Mouse (Mus musculus): ENCODE data around the gene St8sia1.

St8sia1 gene

DNA sequence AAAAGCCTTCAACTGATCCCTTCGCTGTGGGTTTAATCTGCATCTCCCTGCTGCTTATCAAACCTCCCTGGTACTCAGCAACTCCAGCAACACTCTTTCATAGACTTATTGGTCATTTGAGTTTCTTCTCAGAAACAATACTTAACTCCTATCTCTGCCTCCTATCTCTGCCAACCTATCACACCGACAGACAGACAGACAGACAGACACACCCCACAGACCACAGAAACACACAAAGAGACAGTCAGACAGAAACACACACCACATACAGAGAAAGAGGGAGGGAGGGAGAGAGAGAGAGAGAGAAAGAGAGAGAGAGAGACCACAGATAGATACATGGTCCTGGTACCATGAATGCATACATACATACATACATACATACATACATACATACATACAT, 18.8 kb downstream of the St8sia1 start:
- peak in 1 of 2 experiments; percentile 4 for DNase-seq (ENCODE audit: low spot score in 2 of 2)

DNA sequence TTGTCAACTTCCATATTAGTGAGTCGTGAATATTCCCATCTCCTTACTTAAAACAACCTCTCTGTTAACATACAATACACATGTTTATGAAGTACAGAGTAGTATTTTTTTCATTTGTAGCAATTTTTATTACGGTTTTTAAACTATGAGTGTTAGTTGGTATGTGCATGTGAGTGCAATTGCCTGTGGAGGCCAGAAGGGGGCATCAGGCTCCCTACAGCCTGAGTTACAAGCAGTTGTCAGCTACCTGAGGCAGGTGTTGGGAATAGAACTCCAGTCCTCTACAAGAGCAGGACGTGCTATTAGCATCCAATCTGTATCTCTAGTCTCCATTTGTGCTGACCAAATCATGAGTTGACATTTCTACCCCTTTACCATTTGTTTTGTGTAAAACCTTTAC, 19.8 kb downstream of the St8sia1 start:
- no peak for DNase-seq (ENCODE audit: low spot score in 2 of 2)

DNA sequence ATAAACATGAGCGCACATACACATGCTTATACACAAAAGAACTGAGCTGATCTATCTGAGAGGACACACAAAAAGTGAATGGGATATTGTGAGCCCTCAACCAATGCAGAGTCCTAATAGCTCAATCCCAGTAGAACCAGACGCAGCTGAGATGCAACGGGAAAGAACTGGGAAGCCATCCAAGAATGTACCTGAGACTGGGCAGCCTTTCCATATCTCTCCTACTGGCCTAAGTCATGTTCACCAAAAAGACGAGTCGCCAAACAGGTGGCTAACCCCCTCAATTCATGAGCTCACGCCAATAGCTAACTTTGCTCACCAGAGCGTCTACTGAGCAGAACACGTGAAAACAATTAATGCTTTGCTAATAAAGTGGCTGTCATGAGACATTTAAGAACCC, 20.8 kb downstream of the St8sia1 start:
- no peak for DNase-seq (ENCODE audit: low spot score in 2 of 2)

DNA sequence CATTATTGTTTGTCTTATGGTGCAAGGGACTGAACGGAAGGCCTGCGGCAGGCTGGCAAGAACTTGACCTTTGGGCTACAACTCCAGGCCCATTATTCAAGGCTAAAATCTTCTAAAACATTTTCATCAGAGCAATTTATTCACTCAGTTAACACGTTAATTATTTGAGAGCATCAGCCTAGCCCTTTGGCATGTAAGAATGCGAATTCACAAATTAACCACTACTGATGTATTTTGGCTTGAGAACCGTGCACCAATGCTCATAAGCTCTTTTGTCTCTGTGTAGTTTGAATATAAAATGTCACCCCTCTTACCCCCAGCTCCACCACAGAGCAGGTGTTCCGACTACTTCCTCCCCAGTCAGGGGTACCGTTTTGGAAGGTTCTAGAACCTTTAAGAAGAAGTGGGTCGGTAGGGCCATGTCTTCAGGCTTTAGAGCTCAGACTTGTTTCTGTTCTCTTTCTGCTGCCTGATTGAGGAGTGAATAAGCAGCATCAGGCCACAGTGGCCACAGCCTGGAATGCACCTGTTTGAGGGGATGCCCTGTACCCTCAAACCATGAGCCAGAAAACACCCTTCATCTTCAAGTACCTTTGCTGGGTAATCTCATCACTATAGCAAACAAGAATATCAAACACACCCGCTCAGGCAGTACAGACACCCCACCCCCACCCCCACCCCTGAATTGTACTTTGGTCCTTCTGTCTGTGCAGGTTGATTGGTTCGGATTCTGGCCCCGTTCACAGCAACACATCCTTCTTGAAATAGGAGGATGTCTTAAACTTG, 22.5 kb downstream of the St8sia1 start:
- DNase-seq (ENCODE audit: low spot score in 2 of 2): no peak

DNA sequence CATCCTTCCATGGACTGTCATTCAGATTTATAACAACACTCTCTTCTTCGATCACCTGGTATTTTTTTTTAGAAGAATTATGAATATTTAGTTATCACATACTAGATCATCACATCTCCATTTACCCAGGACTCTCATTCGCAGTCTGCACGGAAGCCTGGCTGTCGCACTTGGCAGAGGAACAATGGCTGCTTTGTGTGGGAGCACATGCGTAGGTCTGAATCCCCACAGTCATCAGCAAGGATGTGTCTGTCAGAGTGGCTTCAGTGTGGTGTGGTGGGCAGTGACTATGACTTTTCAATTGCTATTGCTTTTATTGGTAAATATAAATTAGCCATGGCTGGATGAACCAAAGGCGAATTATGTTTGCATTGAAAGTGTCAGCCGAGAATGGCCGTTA, 23.2 kb downstream of the St8sia1 start:
- no peak for DNase-seq (ENCODE audit: low spot score in 2 of 2)

DNA sequence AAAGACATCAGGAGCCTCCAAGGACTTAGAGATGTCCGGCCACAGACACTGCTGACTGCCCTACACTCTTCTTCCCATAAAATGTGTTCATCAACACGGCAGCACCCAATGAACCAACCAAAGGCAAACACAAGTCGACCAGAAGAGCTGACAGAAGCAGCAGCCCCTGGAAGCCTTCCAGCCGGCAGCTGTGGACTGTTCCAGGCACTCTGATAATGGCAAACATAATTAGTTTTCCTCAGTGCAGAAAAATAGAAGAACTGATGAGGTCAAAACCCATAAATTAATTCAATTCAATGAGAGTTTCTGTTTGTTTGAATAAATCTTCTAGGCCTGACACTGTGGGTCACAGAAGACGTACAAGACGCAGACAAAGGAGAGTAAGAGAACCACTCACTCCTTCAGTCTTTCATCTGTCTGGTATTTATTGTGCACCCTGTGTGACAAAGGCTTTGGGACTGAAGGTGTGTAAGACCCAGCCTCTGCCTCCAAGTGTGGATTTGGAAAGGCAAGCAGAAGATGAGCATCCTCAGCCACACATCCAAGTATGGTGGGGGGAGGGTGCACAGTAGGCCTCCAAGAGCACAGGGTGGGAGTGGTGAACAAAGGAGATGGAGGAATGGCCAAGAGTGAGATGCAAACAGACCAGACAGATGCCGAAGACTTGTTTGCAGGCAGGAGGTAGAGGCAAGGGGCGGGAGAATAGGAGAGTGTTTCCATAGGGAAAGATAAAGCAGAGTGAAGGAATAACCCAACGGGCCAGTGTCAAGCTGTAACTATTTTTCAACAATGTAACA, 25.5 kb downstream of the St8sia1 start:
- DNase-seq (ENCODE audit: low spot score in 2 of 2): no peak

DNA sequence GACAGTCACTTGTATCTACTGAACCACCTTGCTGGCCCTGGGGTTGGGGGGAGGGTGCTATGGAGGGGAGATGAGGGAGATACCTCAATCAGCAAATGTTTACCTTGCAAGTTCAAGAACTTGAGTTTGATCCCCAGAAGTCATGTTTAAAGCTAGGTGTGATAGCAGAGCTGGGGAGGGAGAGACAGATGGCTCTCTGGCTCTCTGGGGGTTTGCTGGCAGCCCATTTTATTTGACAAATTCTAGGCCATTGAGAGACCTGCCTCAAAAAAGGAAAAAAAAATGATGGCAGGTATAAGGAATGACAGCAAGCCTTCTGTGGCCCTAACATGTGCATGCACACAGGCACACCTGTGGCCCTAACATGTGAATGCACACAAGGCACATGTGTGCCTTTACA, 26.2 kb downstream of the St8sia1 start:
- DNase-seq (ENCODE audit: low spot score in 2 of 2): no peak

DNA sequence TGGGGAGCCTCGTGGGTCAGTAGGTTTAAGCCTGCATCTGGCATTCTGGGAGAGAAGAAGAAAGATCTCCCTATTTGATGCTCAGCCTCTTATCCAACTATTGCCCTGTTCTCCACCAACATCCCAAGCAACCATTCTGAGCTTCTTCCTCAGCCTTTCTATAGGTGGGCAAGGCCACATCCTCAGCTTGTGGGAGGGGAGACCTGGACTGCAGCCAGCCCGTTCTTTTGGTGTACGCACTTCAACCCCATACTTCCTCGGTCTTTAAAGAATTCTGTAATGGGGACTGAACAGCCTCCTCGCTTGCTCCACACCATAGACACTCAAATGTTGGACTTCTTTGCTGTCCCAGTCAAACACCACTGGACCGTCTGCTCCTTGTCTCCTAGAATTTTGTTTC, 31.7 kb downstream of the St8sia1 start:
- DNase-seq (ENCODE audit: low spot score in 2 of 2): no peak

DNA sequence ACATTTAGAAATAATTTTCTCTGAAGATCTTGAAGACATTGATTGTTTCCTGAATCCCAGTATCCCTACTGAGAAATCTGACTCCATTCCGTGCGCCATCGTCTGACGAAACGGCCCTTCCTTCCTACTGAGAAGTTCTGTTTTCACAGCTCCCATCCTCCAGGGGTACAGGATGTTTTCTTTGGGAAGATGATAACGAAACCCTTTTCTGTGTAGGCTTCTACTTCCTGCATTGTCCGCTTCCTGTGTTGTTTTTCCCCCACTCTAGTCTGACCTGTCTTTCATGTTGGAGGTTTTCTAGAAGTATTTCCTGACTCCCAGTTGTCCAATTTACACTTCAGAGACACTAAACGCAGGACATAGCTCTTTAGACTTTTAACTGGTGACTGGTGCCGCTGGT, 32.1 kb downstream of the St8sia1 start:
- DNase-seq (ENCODE audit: low spot score in 2 of 2): no peak

DNA sequence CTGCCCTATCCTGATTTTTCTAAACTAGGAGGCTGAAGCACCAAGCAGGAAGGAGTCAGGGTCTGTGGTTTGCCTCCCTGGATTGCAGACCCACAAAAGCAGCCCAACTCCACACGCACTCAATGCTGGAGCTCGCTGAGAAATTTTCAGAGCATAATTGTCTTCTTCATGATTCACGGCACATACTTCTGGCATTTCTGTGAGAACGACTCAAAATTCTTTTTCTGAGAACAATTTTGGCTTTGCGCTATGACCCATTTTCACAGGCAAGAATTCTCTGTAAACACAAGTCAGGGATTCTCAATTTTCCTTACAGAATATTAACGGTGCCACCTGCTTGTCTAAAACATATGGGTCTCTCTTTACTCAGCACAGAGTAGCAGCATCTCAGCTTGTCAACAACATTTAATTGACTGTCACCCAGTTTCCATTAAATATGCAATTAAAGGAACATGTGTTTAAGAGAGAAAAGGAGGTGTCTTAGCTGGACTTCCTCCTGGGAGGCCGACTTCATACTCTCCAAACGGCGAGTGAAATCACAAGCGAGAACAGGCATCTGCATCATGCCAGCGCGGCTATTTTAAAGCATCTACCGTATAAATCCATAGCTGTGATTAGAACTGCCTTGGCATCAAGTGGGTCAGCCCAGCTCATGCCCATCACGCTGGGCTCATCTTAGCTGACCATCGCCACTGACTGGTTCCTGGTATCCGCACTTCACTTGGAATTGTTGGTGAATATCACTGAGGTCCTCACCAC, 35.5 kb downstream of the St8sia1 start:
- no peak for DNase-seq (ENCODE audit: low spot score in 2 of 2)

DNA sequence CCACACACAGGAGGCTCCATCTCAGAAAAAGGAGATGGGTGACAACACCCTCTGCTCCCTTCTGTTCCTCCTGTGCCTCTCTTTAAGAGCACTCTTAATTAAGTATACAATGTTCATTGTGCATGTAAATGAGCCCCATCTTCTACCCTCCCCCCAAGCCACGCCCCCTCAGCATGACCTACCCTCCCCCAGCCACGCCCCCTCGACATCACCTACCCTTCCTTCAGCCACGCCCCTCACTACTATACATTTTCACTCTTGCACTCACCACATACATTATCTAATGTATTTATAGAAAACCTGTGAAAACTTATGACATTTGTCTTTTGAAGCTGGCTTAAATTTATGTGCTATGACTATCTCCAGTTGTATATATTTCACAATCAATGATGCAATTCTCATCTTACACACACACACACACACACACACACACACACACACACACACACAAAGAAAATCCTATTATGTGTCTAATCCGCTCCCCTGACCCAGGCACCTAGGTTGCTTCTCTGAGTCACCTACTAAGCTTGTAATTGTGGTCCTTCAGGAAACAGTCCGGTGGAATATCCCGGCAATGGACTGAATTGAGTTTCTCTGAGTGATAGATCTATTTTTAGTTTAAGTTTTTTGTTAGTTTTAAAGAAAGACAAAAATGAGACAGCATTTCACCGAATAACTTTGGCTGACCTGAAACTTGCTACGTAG, 37.2 kb downstream of the St8sia1 start:
- DNase-seq (ENCODE audit: low spot score in 2 of 2): no peak

DNA sequence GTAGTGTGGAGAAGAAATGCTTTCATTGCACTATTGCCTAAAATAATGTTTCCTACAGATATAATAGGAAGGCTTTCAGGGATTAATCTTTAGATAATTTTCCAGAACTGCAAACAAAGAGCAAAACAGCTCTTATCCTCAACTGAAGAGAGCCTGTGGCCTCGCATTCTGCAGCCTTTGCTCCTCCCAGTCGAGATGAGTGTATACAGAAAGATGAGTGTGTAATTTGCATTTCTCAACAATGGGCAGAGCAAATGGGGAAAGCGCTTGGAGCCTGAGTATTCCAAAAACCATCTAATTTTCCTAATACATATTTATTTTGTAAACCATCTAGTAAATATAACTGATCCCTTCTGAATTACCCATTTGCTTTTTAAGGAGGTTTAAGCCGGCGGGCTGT, 38.3 kb downstream of the St8sia1 start:
- no peak for DNase-seq (ENCODE audit: low spot score in 2 of 2)

DNA sequence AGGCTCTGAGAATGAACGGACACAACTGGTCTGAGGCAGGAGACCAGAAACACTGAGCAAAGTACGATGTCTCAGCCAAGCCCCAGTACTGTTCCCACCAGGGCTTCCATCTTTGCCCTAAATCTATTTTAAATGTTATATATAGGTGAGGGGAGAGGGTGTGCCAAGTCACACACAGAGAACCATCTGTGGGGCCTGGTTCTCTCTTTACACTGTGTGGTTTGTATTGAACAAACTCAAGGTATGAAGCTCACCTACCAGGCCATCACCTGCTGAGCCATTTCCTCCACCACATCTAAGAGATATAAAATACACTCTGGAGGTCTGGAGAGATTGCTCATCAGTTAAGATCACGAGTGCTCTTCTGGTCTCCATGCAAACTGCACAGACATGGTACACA, 38.9 kb downstream of the St8sia1 start:
- DNase-seq (ENCODE audit: low spot score in 2 of 2): no peak

DNA sequence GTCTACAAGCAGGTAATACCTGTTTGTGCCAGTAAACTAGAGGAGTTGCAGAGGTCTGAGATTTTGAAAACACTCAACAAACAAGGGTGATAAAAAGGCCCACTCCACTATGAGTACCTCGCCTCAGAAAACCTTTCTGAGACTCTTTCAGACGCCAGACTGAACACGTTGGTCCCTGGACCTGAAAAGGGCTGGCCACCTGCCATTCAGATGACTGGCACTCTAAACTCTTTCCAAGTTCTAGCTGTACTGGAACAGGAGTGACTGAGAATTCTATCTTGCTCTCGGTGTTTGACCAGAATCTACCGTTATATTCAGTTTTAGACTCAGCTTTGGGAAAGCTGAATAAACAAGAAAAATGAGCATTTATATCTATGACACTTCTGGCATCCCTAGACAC, 43.4 kb downstream of the St8sia1 start:
- DNase-seq (ENCODE audit: low spot score in 2 of 2): no peak

DNA sequence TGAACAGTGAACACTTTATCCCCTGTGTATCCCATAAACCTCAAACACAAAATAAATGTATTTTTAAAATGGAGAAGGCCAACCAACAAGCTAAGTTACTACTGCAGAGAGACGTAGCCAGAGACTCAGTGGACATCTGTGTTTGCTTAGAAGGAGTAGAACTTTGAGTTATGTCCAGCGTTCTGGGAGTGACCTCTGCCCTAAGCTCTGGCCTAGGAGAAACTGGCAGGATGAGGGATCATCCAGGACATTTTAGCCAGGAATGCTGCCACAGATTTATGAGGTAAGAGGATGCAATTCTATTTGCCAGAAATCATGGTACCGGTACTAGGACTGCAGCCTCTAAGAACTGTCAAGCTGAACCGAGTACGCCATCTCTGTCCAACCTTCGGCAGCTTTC, 45.6 kb downstream of the St8sia1 start:
- no peak for DNase-seq (ENCODE audit: low spot score in 2 of 2)

DNA sequence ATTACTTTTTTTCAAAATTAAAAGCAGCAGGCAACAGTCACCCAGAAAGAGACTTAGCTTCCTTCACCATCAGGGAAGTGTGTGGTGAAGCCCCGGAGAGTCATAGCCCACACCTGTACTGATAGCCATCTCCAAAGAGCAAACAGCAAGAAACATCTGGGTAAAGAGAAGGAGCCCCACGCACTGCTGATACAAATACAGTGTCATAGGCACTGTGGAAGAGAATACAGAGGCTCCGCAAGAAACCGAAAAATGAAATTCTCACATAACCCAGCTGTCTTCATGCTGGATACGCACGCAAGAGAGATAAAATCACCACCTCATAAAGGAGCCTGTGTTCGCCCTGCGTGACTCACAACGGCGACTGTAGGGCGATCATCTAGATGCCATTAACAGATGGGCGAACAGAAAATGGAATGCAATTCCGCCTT, 46.8 kb downstream of the St8sia1 start:
- no peak for DNase-seq (ENCODE audit: low spot score in 2 of 2)

DNA sequence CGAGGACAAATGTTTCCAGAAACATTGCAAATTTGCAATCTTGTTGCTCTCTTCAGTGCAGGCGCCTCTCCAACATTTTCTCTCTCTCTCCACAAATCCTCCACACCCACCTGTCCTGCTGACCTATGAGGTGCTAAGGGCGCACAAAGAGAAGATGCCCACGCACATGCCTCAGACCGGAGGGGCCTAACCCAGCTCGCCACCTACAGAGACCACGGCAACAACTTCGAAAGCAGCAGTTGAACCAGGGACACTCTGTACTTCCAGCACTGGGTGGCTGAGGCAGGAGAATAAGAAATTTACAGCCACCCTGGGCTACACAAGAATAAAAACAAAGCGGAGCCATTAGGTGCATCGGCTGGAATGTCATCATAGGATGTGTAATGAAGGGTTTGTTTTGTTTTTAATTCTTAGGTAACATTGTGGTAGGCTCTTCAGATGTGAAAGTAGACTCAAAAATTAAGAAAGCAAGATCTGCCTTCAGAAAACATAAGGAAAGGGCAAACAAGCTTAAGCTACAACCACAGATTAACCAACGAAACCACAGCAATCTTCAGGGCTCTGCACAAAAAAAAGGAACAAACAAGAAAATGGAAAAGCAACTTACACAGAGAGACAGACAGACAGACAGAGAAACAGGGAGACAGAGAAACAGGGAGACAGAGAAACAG, 47.8 kb downstream of the St8sia1 start:
- DNase-seq (ENCODE audit: low spot score in 2 of 2): no peak

DNA sequence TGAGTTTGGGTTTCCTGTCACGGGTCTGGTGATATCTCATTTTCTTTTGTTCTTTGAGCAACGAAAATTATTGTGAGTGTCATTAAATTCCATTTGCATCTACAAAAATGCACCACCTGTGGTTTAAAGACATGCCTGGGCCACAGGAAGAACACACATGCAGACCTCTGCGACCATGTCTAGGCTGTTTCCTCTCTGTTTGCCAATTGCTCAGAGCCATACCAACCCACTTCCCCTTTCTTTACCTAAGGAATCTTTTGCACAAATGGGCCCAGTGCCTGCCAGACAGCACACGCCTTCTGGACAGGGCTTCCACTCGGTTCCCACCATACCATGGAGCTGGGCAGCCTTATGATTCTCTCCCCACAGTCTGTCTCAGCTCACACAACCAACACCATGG, 48.8 kb downstream of the St8sia1 start:
- DNase-seq (ENCODE audit: low spot score in 2 of 2): no peak

DNA sequence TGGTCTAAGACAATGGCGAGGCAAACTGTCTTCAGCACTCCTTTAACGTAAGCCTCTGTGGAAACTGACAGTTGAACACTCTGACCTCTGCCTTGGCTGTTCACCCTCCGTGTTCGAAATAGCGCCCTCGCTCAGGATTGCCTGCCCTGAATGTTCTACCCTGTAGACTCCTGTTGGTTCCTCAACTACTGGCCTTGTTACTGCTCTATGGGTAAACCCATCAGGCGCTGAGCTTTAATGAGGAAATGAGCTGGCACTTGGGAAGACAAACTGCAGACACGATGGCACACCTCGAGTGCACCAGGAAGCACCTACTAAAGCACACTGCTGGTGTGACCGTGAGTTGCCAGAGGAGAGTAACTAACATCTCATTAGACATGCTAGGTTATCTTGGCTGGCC, 49.6 kb downstream of the St8sia1 start:
- DNase-seq (ENCODE audit: low spot score in 2 of 2): no peak

DNA sequence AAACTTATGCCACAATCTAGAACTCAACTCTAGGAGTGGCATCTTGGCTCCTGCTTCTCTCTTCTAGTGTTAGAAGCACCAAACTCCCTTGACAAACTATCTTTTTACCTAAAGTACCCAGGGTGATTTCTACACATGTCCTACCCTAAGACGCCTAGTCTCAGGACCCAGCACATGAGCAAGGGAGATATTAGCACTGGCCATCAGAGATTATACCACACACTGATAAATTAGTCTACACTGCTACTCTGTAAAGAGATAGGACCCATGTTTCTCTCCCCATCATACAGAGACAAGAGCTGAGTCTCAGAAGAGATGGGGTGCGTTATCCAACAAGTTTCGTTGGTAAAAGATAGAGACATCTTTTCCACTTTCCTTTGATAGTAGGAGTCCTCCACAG, 53.0 kb downstream of the St8sia1 start:
- no peak for DNase-seq (ENCODE audit: low spot score in 2 of 2)

DNA sequence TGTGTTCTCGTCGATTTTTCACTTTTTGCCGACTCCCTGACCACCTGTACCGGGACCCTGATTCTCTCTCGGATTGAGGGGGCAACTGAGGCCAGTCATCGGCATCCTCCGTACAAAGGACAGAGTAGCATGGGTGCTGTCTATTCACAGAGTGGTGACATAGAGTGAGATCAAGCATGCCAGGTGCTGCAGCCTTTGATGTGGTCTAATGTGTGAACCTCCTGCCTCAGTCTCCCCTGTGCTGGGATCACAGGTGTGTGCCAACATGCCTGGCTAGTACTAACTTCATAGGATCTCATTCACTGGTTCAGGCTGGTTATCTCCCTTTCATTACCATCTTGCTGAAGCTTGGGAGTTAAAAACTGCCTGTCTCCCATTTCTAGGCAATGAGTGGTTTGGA, 53.5 kb downstream of the St8sia1 start:
- no peak for DNase-seq (ENCODE audit: low spot score in 2 of 2)

DNA sequence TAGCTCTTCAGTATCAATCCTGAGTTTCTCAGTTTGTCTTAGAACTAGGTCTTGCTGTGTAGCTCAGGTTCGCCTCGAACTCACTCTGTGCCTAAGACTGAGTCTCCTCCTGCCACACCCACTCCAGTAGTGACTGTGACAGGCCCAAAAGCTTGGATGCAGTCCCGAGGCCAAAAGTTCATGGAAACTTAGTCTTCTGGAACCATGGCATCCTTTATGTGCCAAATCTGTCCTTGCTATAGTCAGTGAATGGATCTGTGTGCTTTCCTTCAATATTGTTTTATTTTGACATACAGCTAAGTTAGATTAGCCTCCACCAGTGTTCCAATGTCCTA, 54.5 kb downstream of the St8sia1 start:
- no peak for DNase-seq (ENCODE audit: low spot score in 2 of 2)

Data from urinary bladder, postnatal 4 days (tissue).